Mouse (Mus musculus): ENCODE data around the gene Ankrd11.

DNA sequence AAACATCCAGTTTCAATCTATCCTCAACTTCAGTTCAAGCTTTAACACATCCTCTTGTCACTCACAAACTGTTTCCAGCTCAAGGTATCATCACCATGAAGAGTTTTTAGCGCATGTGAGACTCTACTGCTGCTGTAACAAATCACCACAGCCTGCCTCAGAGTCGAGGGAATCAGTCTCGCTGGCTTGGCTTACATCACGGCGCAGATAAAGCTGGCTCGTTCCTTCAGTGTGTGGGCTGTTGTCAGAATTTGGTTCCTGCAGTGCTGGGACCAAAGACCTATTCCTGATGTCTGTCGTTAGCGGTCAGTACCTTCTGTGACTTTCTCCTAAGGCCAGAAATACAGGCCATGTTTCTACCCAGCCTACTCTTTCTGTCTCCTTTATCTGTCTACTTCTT is 144.9 kb downstream of the Ankrd11 start:
- TF ChIP-seq CTCF (IDR thresholded peaks at IDR 0.05): no peak
- no peak for TF ChIP-seq EP300 (IDR thresholded peaks at IDR 0.05)
